Mouse (Mus musculus) gastrocnemius, adult 8-10 months (tissue): Measurements from ENCODE around the gene Epn3. TPM values are rescaled to one million over a fixed set of nuclear protein-coding genes. Genes with fewer than 3 reads are reported as not detected.

Experiments used
- DNase-seq, 2 experiments: peaks; one replicate each; pipeline ENCODE4 v3.0.0; 2022; ENCODE audit warnings: low spot score in 2 of 2
- total RNA-seq, 4 experiments: library from RNA; stranded (reverse); gene quantifications; 2 replicates each; pipeline ENCODE4 v1.2.4; 2022

Epn3 gene
- total RNA-seq, 4 experiments from 2014 or later: 0.11 TPM; not detected in 3

GRCm38 (mm10) chr11:94471740-94472584, 27.8 kb downstream of the Epn3 start:
- DNase-seq: no peak

DNA sequence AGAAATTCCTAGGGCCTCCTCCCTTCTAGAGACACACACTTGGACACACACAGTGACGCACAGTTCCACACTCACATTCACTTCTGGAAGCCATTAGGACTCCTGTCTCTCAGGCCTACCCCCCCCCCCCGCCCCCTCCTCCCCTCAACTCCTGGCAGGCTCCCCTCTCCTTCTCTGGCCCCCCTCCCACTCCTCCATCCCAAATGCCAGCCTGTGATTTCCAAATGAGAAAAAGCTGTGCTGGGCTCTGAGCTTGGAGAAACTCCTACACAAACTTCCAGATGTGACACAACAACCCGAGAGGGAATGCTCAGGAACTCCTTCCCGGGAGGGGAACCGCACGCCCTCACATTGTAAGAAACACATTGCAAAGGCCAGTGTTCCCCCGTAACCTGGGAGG, 29.4 kb downstream of the Epn3 start:
- no peak for DNase-seq

DNA sequence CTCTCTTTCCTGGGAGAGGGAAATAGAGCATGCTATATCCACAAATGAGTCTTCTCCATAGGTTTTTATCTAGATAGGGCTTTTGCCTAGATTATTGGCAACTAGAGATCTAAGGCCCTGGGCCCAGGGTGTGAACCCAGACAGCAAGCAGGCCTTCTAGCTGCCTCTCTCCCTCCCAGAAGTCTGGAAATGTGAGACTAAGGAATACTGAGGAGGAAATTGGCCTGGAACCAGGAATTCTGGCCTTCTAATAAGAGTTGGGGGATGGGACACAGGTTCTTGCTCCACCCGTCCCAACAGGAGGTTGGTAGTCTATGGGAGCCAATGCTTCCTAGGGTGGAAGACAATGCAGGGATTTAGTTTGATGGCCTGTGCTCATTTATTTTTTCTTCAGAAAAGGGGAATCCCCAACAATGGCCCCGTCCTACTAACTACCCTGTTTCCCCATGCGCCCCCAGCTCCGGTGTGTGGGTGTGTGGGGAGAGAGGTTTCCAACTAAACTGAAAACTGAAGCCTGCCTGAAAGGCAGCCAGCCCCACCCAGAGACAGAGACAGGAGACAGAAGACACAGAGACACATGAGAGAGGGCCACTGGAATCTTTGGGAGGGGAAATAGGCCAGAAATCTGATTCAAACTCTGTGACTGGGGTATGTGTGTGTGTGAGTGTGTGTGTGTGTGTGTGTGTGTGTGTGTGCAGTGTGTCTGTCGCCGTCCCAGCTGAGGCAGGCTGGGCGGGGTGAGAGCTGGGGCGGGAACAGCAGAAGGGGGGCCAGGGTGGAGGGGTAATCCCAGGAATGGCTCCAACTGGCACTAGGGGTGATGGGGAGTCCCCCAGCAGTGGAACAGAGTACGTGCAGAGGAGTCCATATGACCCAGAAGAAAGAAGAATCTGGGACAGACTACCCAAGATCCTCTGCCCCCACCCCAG, 30.4 kb downstream of the Epn3 start:
- no peak for DNase-seq

DNA sequence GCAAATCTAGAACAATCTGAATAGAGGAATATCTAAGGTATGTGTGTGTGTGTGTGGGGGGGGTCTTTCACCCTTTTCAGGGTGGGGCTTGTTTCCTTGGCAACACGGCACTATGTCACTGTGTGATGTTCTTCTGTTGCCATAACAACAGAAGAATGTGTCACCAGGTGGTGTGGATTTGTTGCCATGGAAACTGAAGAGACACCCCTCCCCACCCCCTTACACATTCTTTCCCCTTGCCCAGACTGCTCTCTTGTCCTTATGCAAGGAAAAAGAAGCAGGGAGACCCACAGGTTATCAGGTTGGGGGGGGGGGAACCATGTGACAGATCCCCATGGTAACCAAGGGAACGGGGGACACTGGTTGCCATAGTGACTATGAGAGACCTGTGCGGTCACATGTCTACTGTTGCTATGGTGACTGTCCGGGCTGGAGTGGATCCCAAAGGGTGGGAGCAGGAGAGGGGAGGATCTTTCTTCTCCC, 31.2 kb downstream of the Epn3 start:
- no peak for DNase-seq

DNA sequence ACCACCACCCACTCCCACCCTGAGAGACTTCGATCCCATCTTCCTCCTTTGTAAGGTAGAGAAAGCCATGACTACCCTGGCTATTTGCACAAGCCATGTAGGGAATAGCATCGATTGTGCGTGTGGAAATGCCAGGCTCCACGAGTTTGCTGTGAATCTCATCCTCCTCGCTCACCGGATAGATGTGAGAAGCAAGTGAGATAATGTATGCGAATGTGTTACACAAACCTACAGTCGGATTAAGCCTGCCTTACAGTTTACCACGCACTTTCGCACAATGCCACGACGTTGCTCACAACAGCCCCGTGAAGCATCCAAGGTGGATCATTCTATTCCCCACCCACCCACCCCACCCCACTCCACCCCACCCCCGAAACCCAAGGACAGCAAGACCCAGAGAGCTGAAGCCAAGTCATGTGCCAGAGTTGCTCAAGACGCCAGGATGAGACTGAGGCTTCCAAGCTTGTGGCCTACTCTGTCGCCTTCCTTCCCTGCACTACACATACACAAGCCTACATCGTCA, 33.4 kb downstream of the Epn3 start:
- DNase-seq: no peak

DNA sequence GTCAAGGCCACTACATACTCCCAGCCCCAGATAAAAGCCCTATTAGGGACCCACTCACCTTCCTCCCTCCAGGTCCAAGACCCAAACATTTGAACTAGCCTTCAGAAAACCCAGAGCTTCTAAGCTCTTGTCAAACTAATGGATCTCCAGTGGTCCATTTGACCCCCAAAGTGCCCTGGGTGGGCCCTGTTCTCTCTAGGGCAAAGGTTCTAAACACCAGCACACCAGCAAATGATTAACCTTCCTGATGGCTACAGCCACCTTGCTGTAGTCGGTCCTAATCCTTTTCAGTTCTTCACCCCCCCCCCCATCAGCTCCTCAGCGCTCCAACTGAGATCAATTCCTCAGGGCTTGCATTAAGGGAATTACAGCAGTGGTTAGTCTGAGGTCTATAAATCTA, 35.6 kb downstream of the Epn3 start:
- DNase-seq: no peak

DNA sequence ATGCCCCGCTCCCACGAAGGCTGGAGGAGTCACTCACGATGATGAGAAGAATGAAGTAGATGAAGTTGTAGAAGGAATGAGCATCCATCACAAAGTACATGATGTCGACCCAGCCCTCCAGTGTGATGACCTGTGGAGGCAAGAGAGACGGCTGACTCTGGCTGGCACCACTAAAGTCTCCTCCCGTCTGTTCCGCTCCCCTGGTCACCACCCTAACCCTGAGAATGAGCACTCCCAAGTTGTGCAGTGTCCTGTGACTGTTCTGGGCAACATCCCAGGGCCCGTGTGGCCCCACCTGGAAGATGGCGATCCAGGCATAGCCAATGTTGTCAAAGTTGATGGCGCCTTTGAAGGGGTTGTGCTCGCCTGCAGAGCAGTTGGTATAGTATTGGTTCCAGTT, 37.9 kb downstream of the Epn3 start:
- no peak for DNase-seq

GRCm38 (mm10) chr11:94457001-94457400, 42.8 kb downstream of the Epn3 start:
- no peak for DNase-seq

DNA sequence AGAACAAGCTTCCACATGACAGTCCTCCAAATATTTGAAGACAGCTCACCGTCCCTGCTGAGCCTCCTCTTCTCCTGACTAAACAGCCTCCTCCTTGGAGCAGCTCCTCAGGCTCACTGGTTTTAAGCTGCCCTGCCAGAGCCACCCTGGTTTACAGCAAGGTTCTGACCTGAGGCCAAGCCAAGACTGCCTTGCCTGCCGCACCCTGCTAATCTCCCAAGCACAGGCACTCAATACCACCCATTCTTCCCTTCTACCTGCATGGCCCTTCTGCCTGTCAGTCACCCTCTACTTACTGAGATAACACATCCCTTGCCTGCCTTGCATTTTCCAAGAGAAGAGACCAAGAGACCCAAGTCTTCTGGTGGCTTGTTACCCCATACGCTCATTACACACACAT, 43.4 kb downstream of the Epn3 start:
- DNase-seq: no peak

DNA sequence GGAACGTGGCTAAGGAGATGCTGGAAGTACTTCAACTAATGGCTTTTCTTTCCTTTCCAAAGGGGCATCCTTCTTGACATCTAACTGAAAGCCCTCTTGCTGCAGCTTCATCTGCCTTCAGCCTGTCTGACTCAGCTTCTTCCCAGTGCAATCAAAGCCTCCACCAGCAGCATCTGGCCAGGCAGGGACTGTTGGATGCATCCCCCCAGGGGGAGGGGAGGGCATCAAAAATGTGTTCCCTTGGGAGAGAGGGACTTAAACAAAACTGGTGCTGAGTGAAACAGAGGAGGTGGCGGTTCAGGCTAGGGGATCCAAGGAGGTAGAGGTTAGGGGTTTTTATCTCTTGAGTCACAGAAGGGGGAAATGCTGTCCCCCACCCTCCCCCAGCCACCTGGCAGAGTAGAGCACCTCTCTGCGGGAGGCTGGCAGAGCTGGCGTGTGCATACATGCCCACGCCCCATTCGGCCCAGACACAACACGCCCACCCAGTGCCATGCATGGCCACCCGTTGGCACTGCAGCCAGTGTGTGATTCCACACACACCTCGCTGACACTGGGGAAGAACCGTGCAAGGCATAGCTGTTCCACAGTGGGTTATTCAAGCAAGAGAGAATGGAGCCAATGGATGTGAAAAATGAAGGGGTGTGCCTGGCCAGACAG, 44.5 kb downstream of the Epn3 start:
- DNase-seq: no peak

- no peak for DNase-seq
These were observed 45.0 kb downstream of the Epn3 start for GRCm38 (mm10) chr11:94454756-94455155.

- DNase-seq: no peak
These were observed 48.5 kb downstream of the Epn3 start for GRCm38 (mm10) chr11:94451091-94451773.

- no peak for DNase-seq
These were observed 49.9 kb downstream of the Epn3 start for GRCm38 (mm10) chr11:94449886-94450285.

- no peak for DNase-seq
These were observed 50.5 kb downstream of the Epn3 start for GRCm38 (mm10) chr11:94449239-94449638.

- no peak for DNase-seq
These were observed 52.8 kb downstream of the Epn3 start for GRCm38 (mm10) chr11:94447017-94447416.

GRCm38 (mm10) chr11:94445300-94445699, 54.5 kb downstream of the Epn3 start:
- DNase-seq: no peak

GRCm38 (mm10) chr11:94444829-94445228, 54.9 kb downstream of the Epn3 start:
- DNase-seq: no peak

DNA sequence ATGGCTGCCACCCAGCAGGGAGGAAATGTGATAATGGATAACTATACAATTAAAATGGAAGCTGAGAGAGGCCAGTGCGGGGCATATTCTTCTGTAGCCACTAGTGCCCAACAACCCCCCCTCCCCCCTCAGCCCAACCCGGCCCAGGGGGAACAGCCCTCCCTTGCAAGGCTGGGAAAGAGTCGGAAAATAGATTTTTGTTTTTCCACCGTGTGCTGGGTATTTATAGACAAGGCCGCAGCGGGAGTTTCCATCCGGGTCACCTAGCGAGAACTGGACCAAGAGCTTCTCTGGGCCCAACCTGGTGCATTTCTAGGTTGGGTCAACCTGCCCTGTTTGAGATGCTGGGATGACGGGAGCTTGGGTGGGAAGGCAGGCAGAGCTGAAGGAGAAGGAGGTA, 58.0 kb downstream of the Epn3 start:
- no peak for DNase-seq

GRCm38 (mm10) chr11:94441122-94441521, 58.7 kb downstream of the Epn3 start:
- no peak for DNase-seq

GRCm38 (mm10) chr11:94440421-94440820, 59.4 kb downstream of the Epn3 start:
- no peak for DNase-seq
